Mouse (Mus musculus) Patski (cell line): ENCODE results near the gene Zfp618. TPM values are rescaled to one million over a fixed set of nuclear protein-coding genes. Genes with fewer than 3 reads are reported as not detected.

Source experiments
- ATAC-seq: fragments of 100-300 bp; one replicate; pipeline ENCODE4 v1.8.0; 2021
- CTCF ChIA-PET: fragments of 350-600 bp; sonication (Branson Sonifier 250); formaldehyde crosslinking; loops from one replicate; lab custom pipeline; 2022; ENCODE audit warnings: inconsistent platforms; lab: Charles Lee
- POLR2A ChIA-PET: fragments of 350-600 bp; sonication (Branson Sonifier 250); formaldehyde crosslinking; loops from one replicate; lab custom pipeline; 2022; ENCODE audit warnings: antibody characterized with exemption, inconsistent platforms; lab: Charles Lee
- DNase-seq: peaks from one replicate; pipeline ENCODE4 v3.0.0-alpha.2; 2011; ENCODE audit warnings: low read depth, low spot score
- H3K27me3 ChIP-seq: fragments of 371-371 bp; one replicate; pipeline ENCODE4 v1.5.1; 2021
- CTCF ChIP-seq: fragments of 100-300 bp; IDR thresholded peaks from one replicate; pipeline ENCODE4 v1.5.1; 2021
- in situ Hi-C: fragments of 300-500 bp; cut with MboI; formaldehyde crosslinking; loops from 3 replicates; pipeline ENCODE4 v1.11.1; 2018; ENCODE audit warnings: low pct_unique_long_range_greater_than_20kb, mixed read lengths
- polyA plus RNA-seq: library from polyadenylated mRNA; unstranded; gene quantifications from one replicate; pipeline ENCODE4 v1.2.3, GENCODE M21; 2021

Gene Zfp618
- polyA plus RNA-seq, 1 experiment from 2014 or later = 16.5 TPM

- DNase-seq (no peak), ATAC-seq (no peak)
- ChIA-PET CTCF (interaction anchor here (1.1 to 2.0 kb wide), 5 partner anchors 10 to 70 kb away, joined by 4 to 10 read pairs (median 4); no protein-coding TSS in a partner anchor), POLR2A (interaction anchor here (0.9 kb wide), 1 partner anchor 11 kb away, joined by 4 read pairs; no protein-coding TSS in a partner anchor)
- no peaks in the 10 kb centered on the region for H3K27me3 ChIP-seq
- in situ Hi-C loops = no loop called here
- TF ChIP-seq CTCF = no peak
Measured at GRCm38 (mm10) chr4:63049596-63050318, 84.4 kb downstream of the Zfp618 start.

GRCm38 (mm10) chr4:63050319-63050676 lies 84.9 kb downstream of the Zfp618 start:
- in situ Hi-C loops = no loop called here
- ATAC-seq = no peak
- POLR2A ChIA-PET = interaction anchor here (0.9 kb wide), 1 partner anchor 12 kb away, joined by 4 read pairs; no protein-coding TSS in a partner anchor
- DNase-seq = no peak
- CTCF ChIA-PET = interaction anchor here (1.1 to 2.0 kb wide), 2 partner anchors 10 to 16 kb away, joined by 4 to 10 read pairs; no protein-coding TSS in a partner anchor
- no peaks in the 10 kb centered on the region for H3K27me3 ChIP-seq
- TF ChIP-seq CTCF = no peak

GRCm38 (mm10) chr4:63050949-63051348 lies 85.6 kb downstream of the Zfp618 start:
- in situ Hi-C loops = no loop called here
- DNase-seq = no peak
- ATAC-seq = no peak
- no peak for TF ChIP-seq CTCF
- POLR2A ChIA-PET = no interaction called here
- CTCF ChIA-PET = interaction anchor here (1.1 to 1.4 kb wide), 3 partner anchors 19 to 106 kb away, joined by 3 to 4 read pairs (median 4); no protein-coding TSS in a partner anchor
- H3K27me3 ChIP-seq = no peaks in the 10 kb centered on the region

GRCm38 (mm10) chr4:63051940-63052661 lies 86.7 kb downstream of the Zfp618 start:
- no peak for TF ChIP-seq CTCF
- ChIA-PET POLR2A (no interaction called here), CTCF (interaction anchor here (1.1 to 1.4 kb wide), 3 partner anchors 15 to 107 kb away, joined by 3 to 4 read pairs (median 4); no protein-coding TSS in a partner anchor)
- in situ Hi-C loops = no loop called here
- peak; percentile 97 for DNase-seq
- H3K27me3 ChIP-seq = no peaks in the 10 kb centered on the region
- peak; percentile 55 for ATAC-seq

GRCm38 (mm10) chr4:63052662-63053033 lies 87.3 kb downstream of the Zfp618 start:
- no peak for TF ChIP-seq CTCF
- in situ Hi-C loops = no loop called here
- ATAC-seq (no peak), DNase-seq (no peak)
- no peaks in the 10 kb centered on the region for H3K27me3 ChIP-seq
- ChIA-PET CTCF (interaction anchor here (1.1 kb wide), 1 partner anchor 15 kb away, joined by 3 read pairs; no protein-coding TSS in a partner anchor), POLR2A (interaction anchor here (0.5 kb wide), 1 partner anchor 87 kb away, joined by 4 read pairs; no protein-coding TSS in a partner anchor)

GRCm38 (mm10) chr4:63055216-63055745 lies 89.9 kb downstream of the Zfp618 start:
- H3K27me3 ChIP-seq = no peaks in the 10 kb centered on the region
- in situ Hi-C loops = no loop called here
- no peak for DNase-seq
- no peak for ATAC-seq
- ChIA-PET POLR2A (interaction anchor here (0.7 kb wide), 1 partner anchor 9 kb away, joined by 4 read pairs; no protein-coding TSS in a partner anchor), CTCF (interaction anchor here (1.6 to 1.8 kb wide), 2 partner anchors 10 to 63 kb away, joined by 6 read pairs; no protein-coding TSS in a partner anchor)
- no peak for TF ChIP-seq CTCF

GRCm38 (mm10) chr4:63056641-63057415 lies 91.5 kb downstream of the Zfp618 start:
- DNase-seq (no peak), ATAC-seq (no peak)
- no peak for TF ChIP-seq CTCF
- in situ Hi-C loops = no loop called here
- H3K27me3 ChIP-seq = no peaks in the 10 kb centered on the region
- POLR2A ChIA-PET = interaction anchor here (0.7 kb wide), 1 partner anchor 197 kb away, joined by 3 read pairs; no protein-coding TSS in a partner anchor
- CTCF ChIA-PET = interaction anchor here (1.8 kb wide), 1 partner anchor 8 kb away, joined by 6 read pairs; no protein-coding TSS in a partner anchor

- ATAC-seq = no peak
- in situ Hi-C loops = no loop called here
- ChIA-PET CTCF (interaction anchor here (0.8 kb wide), 1 partner anchor 9 kb away, joined by 3 read pairs; no protein-coding TSS in a partner anchor), POLR2A (interaction anchor here (0.7 kb wide), 1 partner anchor 198 kb away, joined by 3 read pairs; no protein-coding TSS in a partner anchor)
- TF ChIP-seq CTCF = no peak
- no peak for DNase-seq
- no peaks in the 10 kb centered on the region for H3K27me3 ChIP-seq
Measured at GRCm38 (mm10) chr4:63057581-63057980, 92.2 kb downstream of the Zfp618 start.

GRCm38 (mm10) chr4:63058686-63059085 lies 93.3 kb downstream of the Zfp618 start:
- no peak for TF ChIP-seq CTCF
- in situ Hi-C loops = no loop called here
- DNase-seq (no peak), ATAC-seq (no peak)
- no peaks in the 10 kb centered on the region for H3K27me3 ChIP-seq
- POLR2A ChIA-PET = no interaction called here
- CTCF ChIA-PET = interaction anchor here (0.7 kb wide), 1 partner anchor 10 kb away, joined by 3 read pairs; no protein-coding TSS in a partner anchor
